Mouse (Mus musculus): Measurements from ENCODE around the gene Zfp78.
"Not testable (repeated sequence)": the region's sequence is repeated elsewhere in the genome, so short reads cannot be mapped to it uniquely, and the experiment has no call there.

Gene Zfp78

GRCm38 (mm10) chr7:6363047-6363488 lies at the start of gene Zfp78:
Gene Zfp78 (plus strand): TSS chr7:6363280.
- no peak for DNase-seq (ENCODE audit: low spot score in 2 of 2)

- DNase-seq (ENCODE audit: low spot score in 2 of 2): no peak
Observed at GRCm38 (mm10) chr7:6330458-6331232, 32.4 kb upstream of the Zfp78 start.

GRCm38 (mm10) chr7:6331233-6331956 lies 31.7 kb upstream of the Zfp78 start, which contains the start of gene Zfp583:
Gene Zfp583 (minus strand): TSS chr7:6331285.
- DNase-seq (ENCODE audit: low spot score in 2 of 2): peak; percentile 74

- no peak for DNase-seq (ENCODE audit: low spot score in 2 of 2)
Observed at GRCm38 (mm10) chr7:6339865-6340264, 23.2 kb upstream of the Zfp78 start.

GRCm38 (mm10) chr7:6343501-6344071 lies 19.5 kb upstream of the Zfp78 start, which contains the start of gene Gm3854:
Gene Gm3854 (plus strand): TSS chr7:6343759.
- DNase-seq (ENCODE audit: low spot score in 2 of 2): peak; percentile 45

- no peak for DNase-seq (ENCODE audit: low spot score in 2 of 2)
Observed at GRCm38 (mm10) chr7:6344124-6344523, 19.0 kb upstream of the Zfp78 start.

- no peak for DNase-seq (ENCODE audit: low spot score in 2 of 2)
Observed at GRCm38 (mm10) chr7:6358121-6358520, 5.0 kb upstream of the Zfp78 start.

- DNase-seq (ENCODE audit: low spot score in 2 of 2): no peak
Observed at GRCm38 (mm10) chr7:6358937-6359590, 4.0 kb upstream of the Zfp78 start.

- DNase-seq (ENCODE audit: low spot score in 2 of 2): no peak
Observed at GRCm38 (mm10) chr7:6360477-6361060, 2.5 kb upstream of the Zfp78 start.

- DNase-seq (ENCODE audit: low spot score in 2 of 2): no peak
Observed at GRCm38 (mm10) chr7:6361756-6362155, 1.3 kb upstream of the Zfp78 start.

- DNase-seq (ENCODE audit: low spot score in 2 of 2): peak; percentile 99
Observed at GRCm38 (mm10) chr7:6362268-6363046, 623 bp upstream of the Zfp78 start.

- no peak for DNase-seq (ENCODE audit: low spot score in 2 of 2)
Observed at GRCm38 (mm10) chr7:6364761-6365160, 1.7 kb downstream of the Zfp78 start.

GRCm38 (mm10) chr7:6367185-6367584 lies 4.1 kb downstream of the Zfp78 start:
- DNase-seq (ENCODE audit: low spot score in 2 of 2): no peak

GRCm38 (mm10) chr7:6368146-6368545 lies 5.1 kb downstream of the Zfp78 start:
- DNase-seq (ENCODE audit: low spot score in 2 of 2): not testable (repeated sequence)

GRCm38 (mm10) chr7:6369460-6369859 lies 6.4 kb downstream of the Zfp78 start:
- no peak for DNase-seq (ENCODE audit: low spot score in 2 of 2)

- DNase-seq (ENCODE audit: low spot score in 2 of 2): no peak
Observed at GRCm38 (mm10) chr7:6372993-6373392, 9.9 kb downstream of the Zfp78 start.

GRCm38 (mm10) chr7:6378441-6378840 lies 15.4 kb downstream of the Zfp78 start:
- no peak for DNase-seq (ENCODE audit: low spot score in 2 of 2)

- DNase-seq (ENCODE audit: low spot score in 2 of 2): no peak
Observed at GRCm38 (mm10) chr7:6381431-6381830, 18.4 kb downstream of the Zfp78 start.

GRCm38 (mm10) chr7:6383044-6383455 lies 20.0 kb downstream of the Zfp78 start, which contains the start of gene Zfp28:
Gene Zfp28 (plus strand): TSS chr7:6383295.
- peak; percentile 87 to 93 for DNase-seq (ENCODE audit: low spot score in 2 of 2)

GRCm38 (mm10) chr7:6384011-6384410 lies 20.9 kb downstream of the Zfp78 start:
- DNase-seq (ENCODE audit: low spot score in 2 of 2): no peak

- no peak for DNase-seq (ENCODE audit: low spot score in 2 of 2)
Observed at GRCm38 (mm10) chr7:6386995-6387394, 23.9 kb downstream of the Zfp78 start.

Measured in urinary bladder, postnatal 36 days (tissue).